Mouse (Mus musculus) heart, adult 2 months (tissue): ENCODE data around the gene Ctu2.

Source experiments
- CTCF ChIP-seq: fragments of 200-600 bp; IDR thresholded peaks from 2 replicates; pipeline ENCODE4 v1.8.1; 2022; ENCODE audit warnings: antibody characterized with exemption, mild to moderate bottlenecking, moderate library complexity
- EP300 ChIP-seq: fragments of 200-500 bp; IDR thresholded peaks from 2 replicates; pipeline ENCODE4 v1.6.1; 2011; ENCODE audit warnings: low read depth, low read length, control low read depth; ENCODE audit not compliant: insufficient read depth
- POLR2A ChIP-seq: fragments of 200-500 bp; IDR thresholded peaks from 2 replicates; pipeline ENCODE4 v1.6.1; 2011; ENCODE audit warnings: mild to moderate bottlenecking, low read depth, low read length, control low read depth; ENCODE audit not compliant: insufficient read depth

GRCm38 (mm10) chr8:122526084-122526483 lies 50.1 kb downstream of the Ctu2 start:
- TF ChIP-seq POLR2A (no peak), CTCF (no peak), EP300 (no peak)
